Mouse (Mus musculus): Measurements from ENCODE around the gene Abhd6.

DNA sequence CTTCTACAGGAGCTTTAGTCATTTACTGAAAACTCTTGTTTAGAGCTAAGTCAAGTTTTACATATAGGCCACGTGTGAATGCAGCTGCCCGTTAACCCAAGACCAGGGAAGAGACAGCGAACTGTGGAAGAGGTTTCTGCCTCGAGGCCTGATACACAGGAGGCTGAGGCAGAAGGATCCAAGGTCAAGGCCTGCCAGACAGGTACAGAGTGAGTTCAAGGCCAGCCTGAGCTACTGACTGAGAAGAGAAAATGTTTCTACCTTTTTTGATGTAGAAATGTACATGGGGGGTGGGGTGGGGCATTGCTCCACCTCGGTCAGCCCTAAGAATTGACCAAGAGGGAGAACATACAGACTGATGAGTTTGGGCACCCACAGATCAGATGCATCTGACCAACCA, 53.4 kb downstream of the Abhd6 start:
- TF ChIP-seq CTCF (conservative IDR thresholded peaks at IDR 0.05; ENCODE audit: insufficient read depth, insufficient read length, low read depth, low read length) (no peak), POLR2A (IDR thresholded peaks at IDR 0.05; ENCODE audit: low read depth, low read length) (no peak)

Measured in kidney, adult 2 months (tissue).